Mouse (Mus musculus) lung, postnatal 0 days (tissue): ENCODE measurements around the gene Cab39l.

ENCODE experiments used
- CTCF ChIP-seq: IDR thresholded peaks from 2 replicates; pipeline ENCODE4 v1.5.1; 2016; ENCODE audit warnings: antibody characterized with exemption, mild to moderate bottlenecking
- EP300 ChIP-seq: IDR thresholded peaks from 2 replicates; pipeline ENCODE4 v1.6.1; 2016; ENCODE audit warnings: antibody characterized with exemption, mild to moderate bottlenecking, control low read depth

GRCm38 (mm10) chr14:59554025-59554424, 113.3 kb downstream of the Cab39l start:
- TF ChIP-seq CTCF = peak; percentile 65
- TF ChIP-seq EP300 = no peak
